Mouse (Mus musculus) heart, embryonic 15.5 days (tissue): ENCODE results near the gene 1700001C19Rik. TPM values are rescaled to one million over a fixed set of nuclear protein-coding genes. Genes with fewer than 3 reads are reported as not detected.
A peak's percentile ranks its signal among the peaks of the same experiment; 100 is the strongest.

Source experiments
- ATAC-seq: fragments of 200-750 bp; cut with Nextera tagmentation; replicated peaks from 2 replicates; pipeline ENCODE4 v1.8.0; 2017; ENCODE audit warnings: low read depth, moderate TSS enrichment; ENCODE audit not compliant: insufficient number of reproducible peaks, insufficient read depth, low FRiP score
- H3K27ac ChIP-seq: fragments of 300-500 bp; sonication (generic); 2 replicates; pipeline ENCODE4 v1.5.1; 2015; ENCODE audit warnings: mild to moderate bottlenecking, inconsistent platforms
- H3K27me3 ChIP-seq: fragments of 300-500 bp; sonication (generic); 2 replicates; pipeline ENCODE4 v1.6.1; 2015; ENCODE audit warnings: inconsistent platforms
- H3K36me3 ChIP-seq: fragments of 300-500 bp; sonication (generic); 2 replicates; pipeline ENCODE4 v1.6.1; 2015; ENCODE audit warnings: mild to moderate bottlenecking, inconsistent platforms
- H3K4me1 ChIP-seq: fragments of 300-500 bp; sonication (generic); replicated peaks from 2 replicates; pipeline ENCODE4 v1.6.1; 2015; ENCODE audit warnings: inconsistent platforms
- H3K4me2 ChIP-seq: fragments of 300-500 bp; sonication (generic); 2 replicates; pipeline ENCODE4 v1.6.1; 2015; ENCODE audit warnings: inconsistent platforms, mild to moderate bottlenecking, moderate library complexity
- H3K4me3 ChIP-seq: fragments of 300-500 bp; sonication (generic); 2 replicates; pipeline ENCODE4 v1.5.1; 2015; ENCODE audit warnings: mild to moderate bottlenecking, inconsistent platforms
- H3K9ac ChIP-seq: fragments of 300-500 bp; sonication (generic); 2 replicates; pipeline ENCODE4 v1.6.1; 2015; ENCODE audit warnings: mild to moderate bottlenecking, inconsistent platforms
- H3K9me3 ChIP-seq: fragments of 300-500 bp; sonication (generic); replicated peaks from 2 replicates; pipeline ENCODE4 v1.6.1; 2016; ENCODE audit warnings: inconsistent platforms
- WGBS: fragments of 180-500 bp; shearing (Covaris S2); methylation state at CpG from one replicate; pipeline ENCODE4 v1.1.7; 2015; ENCODE audit warnings: mixed read lengths; 5-methylcytosine and 5-hydroxymethylcytosine counted together
- polyA plus RNA-seq: library from polyadenylated mRNA; unstranded; fragments of >200 nt; fragmentation: Nextera tagmentation; extraction: Ambion mirVana; gene quantifications from 2 replicates; pipeline ENCODE4 v1.2.1, GENCODE M21; 2015

Gene 1700001C19Rik
- 0.60 and 1.0 TPM in 2 replicates for polyA plus RNA-seq

GRCm38 (mm10) chr17:47436907-47437547, at the start of gene 1700001C19Rik:
Gene 1700001C19Rik (minus strand): TSS chr17:47437376.
- peak within 1 kb of the TSS; percentile 97 for H3K4me2 ChIP-seq
- peak within 1 kb of the TSS; percentile 64 for H3K4me3 ChIP-seq
- 6% methylated on average over 25 of the region's 25 CpGs for WGBS
- peaks cover 53% of the 10 kb centered on the region for H3K4me1 ChIP-seq
- no peaks in the 10 kb centered on the region; the same call in 1 of the 2 replicates for H3K27me3 ChIP-seq
- H3K9me3 ChIP-seq, result no peaks in the 10 kb centered on the region
- ATAC-seq, result no peak
- H3K36me3 ChIP-seq, result no peaks in the 10 kb centered on the region
- H3K9ac ChIP-seq, result peak within 1 kb of the TSS; percentile 66
- peak within 1 kb of the TSS; percentile 34 for H3K27ac ChIP-seq

- H3K4me1 ChIP-seq, result peaks cover 22% of the 10 kb centered on the region
- no peak for ATAC-seq
- 46% methylated on average over 3 of the region's 3 CpGs for WGBS
- no peak overlapping the region for H3K9ac ChIP-seq
- peaks cover 26% of the 10 kb centered on the region for H3K36me3 ChIP-seq
- H3K27me3 ChIP-seq, result no peaks in the 10 kb centered on the region
- H3K9me3 ChIP-seq, result no peaks in the 10 kb centered on the region
- no peak overlapping the region for H3K27ac ChIP-seq
- no peak overlapping the region for H3K4me2 ChIP-seq
- H3K4me3 ChIP-seq, result no peak overlapping the region
Measured at GRCm38 (mm10) chr17:47485791-47486190, 48.6 kb upstream of the 1700001C19Rik start.

- Histone ChIP-seq H3K4me2 (no peak overlapping the region), H3K27me3 (no peaks in the 10 kb centered on the region), H3K27ac (peak overlapping the region; percentile 10; the same call in 1 of the 2 replicates), H3K9me3 (no peaks in the 10 kb centered on the region), H3K4me1 (peaks cover 26% of the 10 kb centered on the region), H3K9ac (no peak overlapping the region), H3K36me3 (peaks cover 18% of the 10 kb centered on the region), H3K4me3 (no peak overlapping the region)
- ATAC-seq, result no peak
- WGBS, result 4% methylated on average over 3 of the region's 3 CpGs
Measured at GRCm38 (mm10) chr17:47484993-47485392, 47.8 kb upstream of the 1700001C19Rik start.

GRCm38 (mm10) chr17:47484241-47484921, 47.2 kb upstream of the 1700001C19Rik start:
- Histone ChIP-seq H3K4me2 (no peak overlapping the region), H3K4me3 (no peak overlapping the region)

DNA sequence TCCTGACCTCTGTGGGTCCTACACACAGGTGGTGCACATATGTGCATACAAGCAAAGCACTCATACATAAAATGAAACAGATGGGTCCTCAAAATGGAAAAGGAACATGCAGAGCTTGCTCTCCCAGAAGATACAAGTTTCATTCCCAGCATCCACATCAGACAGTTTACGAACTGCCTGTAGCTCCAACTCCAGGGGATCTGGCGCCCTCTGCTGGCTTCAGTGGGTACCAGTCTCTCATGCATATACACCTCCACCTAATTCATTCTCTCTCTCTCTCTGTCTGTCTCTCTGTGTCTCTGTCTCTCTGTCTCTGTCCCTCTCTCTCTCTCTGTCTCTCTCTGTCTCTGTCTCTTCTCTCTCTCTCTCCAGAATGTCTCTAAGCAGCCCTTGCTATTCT, 45.2 kb upstream of the 1700001C19Rik start:
- 50% methylated on average over 2 of the region's 2 CpGs for WGBS
- Histone ChIP-seq H3K27me3 (no peaks in the 10 kb centered on the region), H3K4me2 (no peak overlapping the region), H3K4me3 (no peak overlapping the region), H3K9me3 (no peaks in the 10 kb centered on the region), H3K9ac (no peak overlapping the region), H3K36me3 (no peaks in the 10 kb centered on the region), H3K4me1 (peaks cover 29% of the 10 kb centered on the region), H3K27ac (no peak overlapping the region)
- no peak for ATAC-seq

More at GRCm38 (mm10) chr17:47484241-47484921, 47.2 kb upstream of the 1700001C19Rik start:
- Histone ChIP-seq H3K36me3 (peaks cover 12% of the 10 kb centered on the region; the same call in 1 of the 2 replicates), H3K4me1 (peaks cover 29% of the 10 kb centered on the region), H3K27ac (peak overlapping the region; percentile 10; the same call in 1 of the 2 replicates), H3K9ac (no peak overlapping the region), H3K9me3 (no peaks in the 10 kb centered on the region), H3K27me3 (no peaks in the 10 kb centered on the region)
- 41% methylated on average over 1 of the region's 1 CpGs for WGBS
- 0 out of 2 replicates have a peak, but pooled peaks have one; percentile 41 for ATAC-seq

DNA sequence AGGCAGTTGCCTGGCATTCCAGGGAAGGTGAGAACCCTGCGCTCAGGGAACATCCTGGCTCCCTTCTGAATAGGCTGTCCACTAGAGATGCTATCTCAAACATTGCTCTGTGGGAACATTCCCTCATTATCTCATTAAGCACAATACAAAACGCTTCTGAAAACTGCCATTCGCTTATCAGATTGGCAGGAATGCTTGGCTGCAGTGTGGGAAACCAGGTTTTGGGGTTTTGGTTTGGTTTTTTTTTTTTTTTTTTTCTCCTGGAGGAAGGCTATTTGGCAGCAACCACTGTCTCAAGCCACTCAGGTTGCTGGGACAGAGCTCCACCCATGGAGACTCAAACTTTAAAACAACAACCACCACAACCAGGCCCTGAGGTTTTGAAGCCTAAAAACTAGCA, 42.7 kb upstream of the 1700001C19Rik start:
- no peak overlapping the region for H3K4me2 ChIP-seq
- H3K9ac ChIP-seq, result no peak overlapping the region
- no peaks in the 10 kb centered on the region for H3K36me3 ChIP-seq
- no peak overlapping the region for H3K4me3 ChIP-seq
- no peak for ATAC-seq
- no peaks in the 10 kb centered on the region for H3K27me3 ChIP-seq
- peaks cover 18% of the 10 kb centered on the region for H3K4me1 ChIP-seq
- no peaks in the 10 kb centered on the region for H3K9me3 ChIP-seq
- no peak overlapping the region for H3K27ac ChIP-seq
- WGBS, result 20% methylated on average over 3 of the region's 3 CpGs

- H3K4me3 ChIP-seq, result no peak overlapping the region
- no peaks in the 10 kb centered on the region for H3K9me3 ChIP-seq
- H3K36me3 ChIP-seq, result no peaks in the 10 kb centered on the region
- H3K4me2 ChIP-seq, result no peak overlapping the region
- no peak overlapping the region for H3K9ac ChIP-seq
- H3K27me3 ChIP-seq, result no peaks in the 10 kb centered on the region
- 66% methylated on average over 3 of the region's 3 CpGs for WGBS
- H3K4me1 ChIP-seq, result peaks cover 23% of the 10 kb centered on the region
- H3K27ac ChIP-seq, result no peak overlapping the region
- ATAC-seq, result no peak
Measured at GRCm38 (mm10) chr17:47475714-47476113, 38.5 kb upstream of the 1700001C19Rik start.

GRCm38 (mm10) chr17:47475181-47475580, 38.0 kb upstream of the 1700001C19Rik start:
- H3K27ac ChIP-seq, result no peak overlapping the region
- no peaks in the 10 kb centered on the region for H3K27me3 ChIP-seq
- H3K4me2 ChIP-seq, result no peak overlapping the region
- H3K4me3 ChIP-seq, result no peak overlapping the region
- no peaks in the 10 kb centered on the region for H3K9me3 ChIP-seq
- ATAC-seq, result no peak
- WGBS, result 85% methylated on average over 4 of the region's 4 CpGs
- no peaks in the 10 kb centered on the region for H3K36me3 ChIP-seq
- peaks cover 25% of the 10 kb centered on the region for H3K4me1 ChIP-seq
- H3K9ac ChIP-seq, result no peak overlapping the region

DNA sequence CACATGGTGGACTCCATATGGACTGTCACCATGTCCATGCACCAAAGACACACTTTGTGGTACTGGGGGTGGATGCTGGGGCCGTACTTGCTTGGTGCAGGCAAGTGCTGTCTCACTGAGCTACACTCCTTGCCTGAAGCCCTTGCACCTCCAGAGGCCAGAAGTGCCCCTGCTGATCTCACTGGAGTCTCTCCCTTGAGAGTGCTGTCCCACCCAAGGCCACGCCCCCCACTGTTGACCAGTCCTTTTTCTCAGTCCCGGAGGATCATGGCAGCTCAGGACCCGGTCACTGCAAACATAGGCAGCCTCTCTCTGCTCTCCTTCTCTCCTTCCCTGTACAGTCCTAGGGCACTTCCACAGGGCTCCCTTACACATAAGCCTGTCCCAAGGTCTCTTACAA, 37.1 kb upstream of the 1700001C19Rik start:
- WGBS, result 75% methylated on average over 4 of the region's 4 CpGs
- no peaks in the 10 kb centered on the region for H3K36me3 ChIP-seq
- no peak overlapping the region for H3K27ac ChIP-seq
- H3K9ac ChIP-seq, result no peak overlapping the region
- H3K4me2 ChIP-seq, result no peak overlapping the region
- no peaks in the 10 kb centered on the region for H3K27me3 ChIP-seq
- no peak for ATAC-seq
- no peaks in the 10 kb centered on the region for H3K9me3 ChIP-seq
- no peak overlapping the region for H3K4me3 ChIP-seq
- peaks cover 21% of the 10 kb centered on the region for H3K4me1 ChIP-seq

DNA sequence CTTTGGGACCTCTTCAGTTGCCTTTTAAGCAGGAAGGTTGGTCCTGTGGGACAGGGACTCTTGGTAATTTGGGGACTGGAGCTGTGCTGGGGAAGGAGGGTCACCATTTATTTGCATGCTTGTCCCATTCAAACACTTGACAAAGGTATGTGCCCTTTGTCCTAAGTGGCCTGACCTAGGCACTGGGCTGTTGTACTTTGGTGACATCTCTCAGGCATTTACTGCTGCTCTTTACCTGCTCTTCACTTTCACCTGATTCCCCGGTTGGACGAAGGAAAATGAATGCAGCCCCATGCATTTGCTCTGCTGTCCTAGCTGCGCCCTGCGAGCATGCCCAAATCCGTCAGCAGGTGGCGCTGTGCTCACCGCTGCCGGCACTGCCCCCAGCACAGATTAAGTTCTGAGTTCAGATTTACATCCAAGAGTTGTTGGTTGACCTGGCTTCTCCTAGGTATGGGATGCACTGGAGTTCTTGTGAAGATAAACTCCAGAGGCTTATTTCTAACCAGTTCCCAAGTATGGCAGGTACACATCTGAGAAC, 36.3 kb upstream of the 1700001C19Rik start:
- no peaks in the 10 kb centered on the region for H3K36me3 ChIP-seq
- no peak overlapping the region for H3K9ac ChIP-seq
- ATAC-seq, result no peak
- no peak overlapping the region for H3K4me3 ChIP-seq
- H3K4me1 ChIP-seq, result peaks cover 23% of the 10 kb centered on the region
- no peak overlapping the region for H3K27ac ChIP-seq
- 0 out of 2 replicates have a peak, but pooled peaks cover 1% of the 10 kb centered on the region for H3K27me3 ChIP-seq
- 18% methylated on average over 8 of the region's 8 CpGs for WGBS
- H3K9me3 ChIP-seq, result no peaks in the 10 kb centered on the region
- H3K4me2 ChIP-seq, result no peak overlapping the region
